Mouse (Mus musculus) lung, embryonic 15.5 days (tissue): ENCODE measurements at regions not wholly inside any gene's neighbourhood (a gene's known extent, or its start where the extent isn't known, plus 50 kb on each side); places are given as distances from the start of the nearest gene placed in this dataset.

Experiments
- ATAC-seq: fragments of 200-750 bp; cut with Nextera tagmentation; 2 replicates; pipeline ENCODE4 v1.8.0; 2017; ENCODE audit warnings: moderate number of reproducible peaks, borderline replicate concordance; ENCODE audit not compliant: low FRiP score, low TSS enrichment; ENCODE audit errors: extremely low read depth
- H3K27ac ChIP-seq: fragments of 300-500 bp; sonication (generic); 2 replicates; pipeline ENCODE4 v1.5.1; 2015; ENCODE audit warnings: moderate library complexity, mild to moderate bottlenecking, inconsistent platforms
- H3K27me3 ChIP-seq: fragments of 300-500 bp; sonication (generic); 2 replicates; pipeline ENCODE4 v1.6.1; 2015; ENCODE audit warnings: inconsistent platforms
- H3K36me3 ChIP-seq: fragments of 300-500 bp; sonication (generic); 2 replicates; pipeline ENCODE4 v1.6.1; 2015; ENCODE audit warnings: inconsistent platforms
- H3K4me1 ChIP-seq: fragments of 300-500 bp; sonication (generic); 2 replicates; pipeline ENCODE4 v1.6.1; 2015; ENCODE audit warnings: inconsistent platforms
- H3K4me2 ChIP-seq: fragments of 300-500 bp; sonication (generic); 2 replicates; pipeline ENCODE4 v1.6.1; 2015; ENCODE audit warnings: inconsistent platforms, mild to moderate bottlenecking, moderate library complexity
- H3K4me3 ChIP-seq: fragments of 300-500 bp; sonication (generic); 2 replicates; pipeline ENCODE4 v1.5.1; 2015; ENCODE audit warnings: mild to moderate bottlenecking, inconsistent platforms
- H3K9ac ChIP-seq: fragments of 300-500 bp; sonication (generic); 2 replicates; pipeline ENCODE4 v1.6.1; 2015; ENCODE audit warnings: inconsistent platforms
- H3K9me3 ChIP-seq: fragments of 300-500 bp; sonication (generic); 2 replicates; pipeline ENCODE4 v1.6.1; 2016; ENCODE audit warnings: inconsistent platforms
- WGBS: fragments of 180-500 bp; shearing (Covaris S2); methylation state at CpG from one replicate; pipeline ENCODE4 v1.1.7; 2015; 5-methylcytosine and 5-hydroxymethylcytosine counted together

DNA sequence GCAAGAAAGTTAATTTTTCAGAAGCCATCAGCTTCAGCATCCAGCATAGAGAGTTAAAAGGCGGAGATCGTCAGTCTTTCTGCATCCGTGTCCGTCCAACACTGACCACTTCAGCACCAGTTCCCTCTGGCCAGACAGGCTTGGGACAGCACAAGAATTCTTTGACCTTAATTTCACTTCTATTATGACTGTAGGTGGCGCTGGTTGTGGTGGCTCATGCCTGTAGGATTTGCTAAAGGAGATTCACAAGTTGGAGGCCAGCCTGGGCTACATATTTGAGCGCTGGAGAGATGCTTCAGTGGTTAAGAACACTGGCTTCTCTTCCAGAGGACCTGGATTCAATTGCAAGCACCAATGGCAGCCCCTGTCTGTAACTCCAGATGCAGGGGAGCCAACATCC is 66.0 kb downstream of the Amer2 start:
- Histone ChIP-seq H3K4me2 (no peak overlapping the region), H3K27me3 (no peaks in the 10 kb centered on the region), H3K27ac (no peak overlapping the region), H3K9me3 (no peaks in the 10 kb centered on the region), H3K9ac (no peak overlapping the region), H3K4me1 (no peaks in the 10 kb centered on the region), H3K36me3 (no peaks in the 10 kb centered on the region), H3K4me3 (no peak overlapping the region)
- 44% methylated on average over 6 of the region's 6 CpGs for WGBS
- no peak for ATAC-seq

DNA sequence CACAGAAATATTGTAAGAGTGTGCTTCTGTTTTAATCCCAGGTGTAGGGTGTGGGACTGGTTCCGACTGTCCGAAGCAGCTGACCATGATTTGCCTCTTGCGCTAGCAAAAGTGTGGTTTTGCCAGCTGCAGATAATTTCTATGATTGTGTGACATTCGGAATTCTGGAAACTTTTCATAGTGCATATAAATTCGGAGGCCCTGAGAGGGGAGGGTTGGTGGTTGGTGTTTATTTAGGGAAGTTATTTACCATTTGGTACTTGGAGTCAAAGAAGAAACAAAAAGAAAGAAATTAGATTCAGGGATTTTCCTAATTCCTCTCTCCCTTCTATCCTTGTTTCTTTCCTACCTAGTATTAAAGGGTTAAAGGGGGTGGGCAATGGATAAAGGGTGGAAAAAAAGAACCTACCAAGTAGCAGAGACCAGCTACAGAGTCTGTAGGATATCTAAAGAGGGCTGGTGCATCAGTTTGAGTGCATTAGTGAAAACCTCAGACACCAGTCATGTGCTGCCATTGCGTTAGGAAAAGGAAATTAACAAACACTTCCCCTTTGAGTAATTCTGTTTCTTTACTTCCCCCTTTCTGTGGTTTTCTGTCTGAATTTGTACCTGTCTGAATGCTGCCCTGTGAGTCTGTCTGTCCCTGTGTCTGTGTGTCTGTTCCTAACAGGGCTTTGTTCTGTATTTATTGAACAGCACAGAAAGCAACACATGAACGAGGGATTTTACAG is 70.9 kb downstream of the Amer2 start:
- WGBS, result 61% methylated on average over 7 of the region's 7 CpGs
- H3K4me3 ChIP-seq, result no peak overlapping the region
- H3K27me3 ChIP-seq, result no peaks in the 10 kb centered on the region
- no peak overlapping the region for H3K4me2 ChIP-seq
- H3K9me3 ChIP-seq, result no peaks in the 10 kb centered on the region
- no peak overlapping the region for H3K27ac ChIP-seq
- H3K9ac ChIP-seq, result no peak overlapping the region
- no peaks in the 10 kb centered on the region for H3K4me1 ChIP-seq
- H3K36me3 ChIP-seq, result no peaks in the 10 kb centered on the region
- no peak for ATAC-seq

DNA sequence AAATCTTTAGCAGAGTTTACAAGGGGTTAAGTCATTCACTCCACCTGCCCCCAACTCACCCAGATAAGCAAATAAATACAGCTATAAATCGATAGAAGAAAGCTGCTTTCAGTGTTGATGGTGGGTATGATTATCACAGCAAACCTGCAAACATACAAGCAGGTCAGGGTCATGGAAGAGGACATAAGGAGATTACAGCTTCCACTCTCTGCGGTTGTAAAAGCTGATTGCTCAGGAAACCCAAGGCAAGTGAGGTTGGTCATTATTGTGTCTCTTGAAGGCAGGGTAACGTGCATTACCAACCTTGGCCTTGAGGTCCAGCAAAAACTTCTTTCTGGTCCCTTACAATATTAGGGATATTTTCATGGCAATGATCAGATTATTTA is 71.5 kb downstream of the Amer2 start:
- Histone ChIP-seq H3K9me3 (no peaks in the 10 kb centered on the region), H3K4me2 (no peak overlapping the region), H3K27me3 (no peaks in the 10 kb centered on the region), H3K4me3 (no peak overlapping the region), H3K9ac (no peak overlapping the region), H3K27ac (no peak overlapping the region), H3K36me3 (no peaks in the 10 kb centered on the region), H3K4me1 (no peaks in the 10 kb centered on the region)
- WGBS, result 41% methylated on average over 3 of the region's 3 CpGs
- ATAC-seq, result no peak

DNA sequence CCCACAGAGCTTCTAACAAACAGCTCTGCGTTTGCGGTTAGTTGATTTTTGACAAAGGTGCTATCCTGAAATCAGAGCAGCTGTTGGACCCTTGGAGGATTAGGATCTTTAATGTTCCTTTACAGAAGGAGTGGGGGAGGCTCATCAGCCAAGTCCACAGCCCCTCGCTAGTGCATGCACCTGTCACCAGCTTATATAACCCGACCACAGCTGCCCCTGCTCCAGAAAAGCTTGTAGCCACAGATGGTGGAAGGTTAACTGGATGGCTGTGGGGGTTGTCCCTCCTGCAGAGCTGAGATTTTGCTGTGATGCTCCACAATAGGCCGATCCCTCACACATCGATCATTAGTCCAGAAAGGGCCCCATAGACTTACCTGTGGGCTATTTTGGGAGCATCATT is 73.0 kb downstream of the Amer2 start:
- Histone ChIP-seq H3K9ac (no peak overlapping the region), H3K27me3 (no peaks in the 10 kb centered on the region), H3K4me3 (no peak overlapping the region), H3K9me3 (no peaks in the 10 kb centered on the region), H3K4me2 (no peak overlapping the region), H3K27ac (no peak overlapping the region), H3K4me1 (no peaks in the 10 kb centered on the region), H3K36me3 (no peaks in the 10 kb centered on the region)
- ATAC-seq, result no peak
- 81% methylated on average over 6 of the region's 6 CpGs for WGBS

DNA sequence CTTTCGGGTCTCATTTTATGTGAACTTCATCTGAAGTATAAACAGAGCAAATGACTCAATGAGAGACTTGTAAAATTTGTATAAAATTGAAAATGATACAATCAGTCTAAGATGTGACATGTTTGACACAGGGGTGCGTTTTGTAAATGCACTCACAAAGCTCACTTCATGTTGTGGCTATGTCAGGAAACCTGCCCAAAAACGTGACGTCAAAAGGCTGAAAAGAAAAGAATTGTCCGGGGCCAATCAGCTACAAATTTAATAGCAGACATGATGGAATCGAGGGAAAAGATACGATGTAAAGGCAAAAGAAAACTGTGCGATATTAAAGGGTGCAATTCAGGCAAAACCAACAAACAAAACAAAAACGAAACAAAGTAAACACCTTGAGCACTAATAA is 78.2 kb downstream of the Amer2 start:
- Histone ChIP-seq H3K4me1 (no peaks in the 10 kb centered on the region), H3K36me3 (no peaks in the 10 kb centered on the region), H3K4me3 (no peak overlapping the region), H3K27ac (no peak overlapping the region), H3K9me3 (no peaks in the 10 kb centered on the region), H3K27me3 (no peaks in the 10 kb centered on the region), H3K9ac (no peak overlapping the region), H3K4me2 (no peak overlapping the region)
- 81% methylated on average over 9 of the region's 9 CpGs for WGBS
- ATAC-seq, result no peak

DNA sequence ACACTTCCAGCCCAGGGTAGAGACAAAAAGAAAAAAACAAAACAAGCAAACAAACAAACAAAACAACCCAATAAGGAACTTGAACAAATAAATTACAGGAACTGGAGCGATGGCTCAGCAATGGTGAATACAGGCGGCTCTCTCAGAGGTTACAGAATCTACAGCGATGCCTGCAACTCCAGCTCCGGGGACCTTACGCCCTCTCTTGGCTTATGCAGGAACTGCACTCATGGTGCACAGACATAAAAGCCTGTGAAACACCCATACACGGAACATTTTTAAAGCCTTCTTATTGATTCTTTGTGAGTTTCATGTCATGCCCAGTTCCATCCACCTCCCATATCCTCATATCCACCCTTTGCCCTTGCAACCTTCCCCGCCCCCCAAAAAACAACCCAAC is 78.6 kb downstream of the Amer2 start:
- 73% methylated on average over 7 of the region's 7 CpGs for WGBS
- H3K4me1 ChIP-seq, result no peaks in the 10 kb centered on the region
- H3K36me3 ChIP-seq, result no peaks in the 10 kb centered on the region
- H3K27me3 ChIP-seq, result no peaks in the 10 kb centered on the region
- H3K9me3 ChIP-seq, result no peaks in the 10 kb centered on the region
- no peak overlapping the region for H3K4me2 ChIP-seq
- H3K9ac ChIP-seq, result no peak overlapping the region
- no peak for ATAC-seq
- no peak overlapping the region for H3K4me3 ChIP-seq
- no peak overlapping the region for H3K27ac ChIP-seq

DNA sequence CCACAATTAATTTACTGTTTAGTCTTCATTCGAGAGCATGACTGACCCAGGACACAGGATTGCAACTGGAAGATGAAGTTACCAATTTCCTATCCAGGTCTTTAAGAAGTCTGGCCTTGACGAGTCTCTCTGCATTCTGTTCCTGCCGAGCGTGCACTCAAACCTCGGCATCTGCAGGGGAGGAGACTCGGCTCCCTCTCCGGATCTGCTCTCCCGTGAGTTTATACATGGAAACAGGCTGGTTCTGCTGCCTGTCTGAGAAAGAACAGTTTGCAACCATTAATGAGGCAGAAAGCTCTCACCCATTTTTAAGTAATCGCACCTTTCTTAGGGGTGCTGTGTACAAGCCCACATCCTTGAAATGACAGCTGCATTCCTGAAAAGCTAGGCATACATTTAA is 83.7 kb downstream of the Amer2 start:
- Histone ChIP-seq H3K27me3 (no peaks in the 10 kb centered on the region), H3K4me1 (no peaks in the 10 kb centered on the region), H3K9ac (no peak overlapping the region), H3K27ac (no peak overlapping the region), H3K4me2 (no peak overlapping the region), H3K4me3 (no peak overlapping the region), H3K36me3 (no peaks in the 10 kb centered on the region), H3K9me3 (no peaks in the 10 kb centered on the region)
- no peak for ATAC-seq
- WGBS, result 49% methylated on average over 9 of the region's 9 CpGs

DNA sequence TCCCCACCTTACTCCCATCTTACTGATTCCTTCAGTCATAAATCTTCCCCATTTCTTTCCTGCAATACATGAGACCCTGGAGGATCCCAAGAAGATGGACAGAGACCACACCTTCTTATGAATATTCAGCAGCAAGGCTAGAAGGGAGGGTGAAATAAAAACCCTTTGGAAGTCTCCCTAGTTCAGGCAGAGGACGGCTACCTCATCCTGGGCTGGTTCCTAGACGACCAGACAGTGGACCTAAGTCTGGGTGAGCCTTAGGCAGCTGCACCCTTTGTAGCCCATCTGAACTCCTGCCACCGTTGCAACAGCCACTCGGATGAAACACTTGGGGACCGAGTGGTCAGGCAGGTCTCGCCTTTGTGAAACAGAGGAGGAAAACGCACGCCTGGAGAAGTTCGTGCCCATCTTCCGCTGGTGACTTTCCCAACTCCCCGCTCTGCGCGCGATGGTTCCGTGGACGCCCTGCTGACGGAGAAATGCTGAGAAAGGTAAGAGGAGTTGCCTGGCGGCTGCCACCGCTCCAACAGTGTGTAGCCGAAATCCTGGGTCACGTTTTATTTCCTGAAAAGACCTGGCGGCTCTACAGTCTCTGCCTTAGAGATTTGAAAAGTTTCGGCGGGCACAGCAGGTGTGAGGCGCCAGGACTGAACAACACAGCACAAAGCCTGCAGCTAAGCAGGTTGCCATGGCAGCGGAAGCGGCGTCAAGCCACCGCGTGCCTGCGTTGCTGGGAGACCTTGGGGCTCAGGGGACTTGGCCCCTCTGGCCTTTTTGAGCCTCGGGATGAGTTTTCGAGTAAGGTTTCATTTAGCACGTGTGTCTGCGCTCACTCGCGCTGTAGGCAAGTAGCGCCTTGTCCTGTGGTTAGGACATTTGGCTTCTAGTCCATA is 112.2 kb downstream of the Amer2 start:
- Histone ChIP-seq H3K27ac (no peak overlapping the region), H3K27me3 (peaks cover 35% of the 10 kb centered on the region)
- WGBS, result under 1% methylated on average over 38 of the region's 38 CpGs

DNA sequence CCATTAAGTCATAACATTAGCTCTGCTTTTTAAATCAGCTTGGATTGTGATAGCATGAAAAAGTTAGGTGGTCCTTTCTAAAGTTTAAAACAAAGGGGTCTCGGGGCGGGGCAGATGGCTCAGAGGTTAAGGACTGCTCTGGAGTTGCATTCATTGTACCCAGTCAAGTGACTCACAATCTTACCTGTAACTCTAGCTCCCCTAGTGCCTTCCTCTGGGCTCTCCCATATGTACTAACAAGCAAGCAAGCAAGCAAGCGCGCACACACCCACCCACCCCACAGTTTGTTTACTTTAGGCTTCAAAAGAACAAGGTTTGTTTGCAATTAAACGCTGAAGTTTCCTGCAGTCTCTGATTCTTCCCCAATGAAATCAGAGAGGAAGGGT is 112.8 kb downstream of the Amer2 start:
- Histone ChIP-seq H3K9ac (no peak overlapping the region), H3K36me3 (no peaks in the 10 kb centered on the region), H3K27ac (no peak overlapping the region), H3K27me3 (peaks cover 35% of the 10 kb centered on the region), H3K4me3 (peak overlapping the region; percentile 37), H3K4me2 (peak overlapping the region; percentile 69), H3K9me3 (no peaks in the 10 kb centered on the region; the same call in 1 of the 2 replicates), H3K4me1 (peaks cover 19% of the 10 kb centered on the region; the same call in 1 of the 2 replicates)
- 4% methylated on average over 5 of the region's 5 CpGs for WGBS
- ATAC-seq, result no peak

More for the DNA sequence above, 112.2 kb downstream of the Amer2 start:
- no peaks in the 10 kb centered on the region; the same call in 1 of the 2 replicates for H3K9me3 ChIP-seq
- H3K4me2 ChIP-seq, result peak overlapping the region; percentile 69
- peaks cover 19% of the 10 kb centered on the region; the same call in 1 of the 2 replicates for H3K4me1 ChIP-seq
- H3K36me3 ChIP-seq, result no peaks in the 10 kb centered on the region
- peak overlapping the region; percentile 37 for H3K4me3 ChIP-seq
- 0 out of 2 replicates have a peak overlapping the region, but pooled peaks have one; percentile 4 for H3K9ac ChIP-seq
- peak; percentile 62; the same call in 1 of the 2 replicates for ATAC-seq

DNA sequence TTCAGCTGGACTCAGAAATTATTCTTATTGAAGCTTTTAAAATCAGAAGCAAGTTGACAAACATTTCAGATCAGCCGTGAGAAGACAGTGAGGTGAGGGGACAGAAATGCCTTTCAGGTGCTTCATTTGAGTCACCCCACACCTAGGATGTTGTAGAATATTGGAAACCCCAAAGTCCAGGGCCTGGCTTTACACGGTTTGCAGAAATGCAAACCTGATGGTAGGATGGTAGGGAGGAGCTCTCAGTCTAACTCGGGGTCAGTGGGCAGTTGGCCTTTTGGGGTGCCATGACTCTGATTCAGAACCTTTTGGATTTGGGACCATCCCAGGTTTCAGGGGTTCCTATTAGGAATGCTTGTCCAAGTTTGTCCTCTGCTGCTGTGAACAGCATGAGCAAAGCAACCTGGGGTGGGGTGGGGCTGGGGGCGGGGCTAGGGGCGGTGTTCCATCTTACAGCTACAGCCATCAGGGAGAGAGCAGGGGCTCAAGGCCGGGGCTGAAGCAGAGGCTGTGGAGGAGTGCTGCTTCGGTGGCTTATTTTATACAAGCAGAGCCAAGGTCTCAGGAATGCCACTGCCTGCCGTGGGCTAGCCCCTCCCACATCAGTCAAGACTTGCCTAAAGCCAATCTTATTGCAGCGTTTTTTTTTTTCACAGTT is 113.3 kb downstream of the Amer2 start:
- Histone ChIP-seq H3K9ac (no peak overlapping the region), H3K4me2 (peak overlapping the region; percentile 69), H3K4me3 (no peak overlapping the region), H3K27ac (no peak overlapping the region), H3K9me3 (no peaks in the 10 kb centered on the region), H3K4me1 (peaks cover 19% of the 10 kb centered on the region; the same call in 1 of the 2 replicates), H3K36me3 (no peaks in the 10 kb centered on the region), H3K27me3 (peaks cover 35% of the 10 kb centered on the region)
- no peak for ATAC-seq
- WGBS, result 4% methylated on average over 9 of the region's 9 CpGs

DNA sequence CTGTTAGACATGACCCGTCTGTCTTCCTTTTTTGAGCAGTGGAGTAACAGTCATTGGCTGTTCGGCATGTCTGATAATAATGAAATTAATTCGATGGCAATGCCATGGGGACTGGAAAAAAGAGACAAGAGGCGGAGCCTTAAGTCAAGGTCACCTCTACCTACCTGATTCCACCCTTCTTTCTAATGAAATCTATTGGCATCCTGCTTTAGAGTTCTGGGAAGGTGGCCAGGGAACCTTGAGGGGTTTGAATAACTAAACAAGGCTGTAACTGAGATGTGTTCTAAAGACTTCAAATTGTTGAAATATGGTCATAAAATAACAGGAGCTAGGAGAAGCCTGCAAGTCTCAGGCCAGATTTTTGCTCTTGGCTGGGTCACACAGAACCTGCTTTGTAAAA is 116.1 kb downstream of the Amer2 start:
- Histone ChIP-seq H3K4me2 (no peak overlapping the region), H3K4me3 (no peak overlapping the region), H3K4me1 (peaks cover 19% of the 10 kb centered on the region; the same call in 1 of the 2 replicates), H3K36me3 (no peaks in the 10 kb centered on the region), H3K9me3 (no peaks in the 10 kb centered on the region), H3K27me3 (peaks cover 35% of the 10 kb centered on the region), H3K27ac (no peak overlapping the region), H3K9ac (no peak overlapping the region)
- ATAC-seq, result no peak
- WGBS, result 82% methylated on average over 4 of the region's 4 CpGs

DNA sequence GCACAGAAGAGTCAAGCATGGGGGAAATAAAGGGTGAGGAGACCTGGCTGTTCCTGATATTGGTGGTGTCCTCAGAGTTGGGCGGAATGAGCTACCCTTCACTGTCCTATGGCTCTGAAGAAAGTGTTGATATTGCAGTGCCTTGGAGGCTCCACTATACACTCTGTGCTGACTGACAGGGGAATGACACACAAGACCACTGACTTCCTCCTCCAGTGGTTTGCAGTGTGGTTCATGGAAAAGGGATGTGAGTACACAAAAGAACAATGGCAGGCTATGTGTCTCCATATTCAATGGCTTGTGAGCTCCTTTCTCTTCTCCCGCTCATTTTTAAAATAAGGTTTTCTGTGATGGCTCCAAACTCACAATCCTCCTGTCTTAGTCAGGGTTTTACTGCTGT is 117.8 kb downstream of the Amer2 start:
- 93% methylated on average over 2 of the region's 2 CpGs for WGBS

More for the DNA sequence above, 117.8 kb downstream of the Amer2 start:
- no peak overlapping the region for H3K9ac ChIP-seq
- no peak for ATAC-seq
- no peak overlapping the region for H3K27ac ChIP-seq
- H3K9me3 ChIP-seq, result no peaks in the 10 kb centered on the region
- peaks cover 17% of the 10 kb centered on the region for H3K27me3 ChIP-seq
- no peak overlapping the region for H3K4me3 ChIP-seq
- H3K4me1 ChIP-seq, result peaks cover 8% of the 10 kb centered on the region; the same call in 1 of the 2 replicates
- H3K36me3 ChIP-seq, result no peaks in the 10 kb centered on the region
- H3K4me2 ChIP-seq, result no peak overlapping the region
